Mouse (Mus musculus) MEL (cell line): Measurements from ENCODE around the gene Tspyl2. TPM values are rescaled to one million over a fixed set of nuclear protein-coding genes. Genes with fewer than 3 reads are reported as not detected.

Source experiments
- DNase-seq: peaks from one replicate; pipeline ENCODE4 v3.0.0; 2011; ENCODE audit warnings: low read depth, low spot score
- H3K27ac ChIP-seq: 2 replicates; pipeline ENCODE4 v1.5.1; 2012; ENCODE audit warnings: low read depth, mild to moderate bottlenecking, control low read depth, low read length, moderate library complexity; ENCODE audit not compliant: control insufficient read depth
- H3K27me3 ChIP-seq, 2 experiments: fragments of 150-350 bp in 1 of 2; sonication (generic) in 1 of 2; 2 replicates each; pipeline ENCODE4 v1.6.1; 2012; ENCODE audit warnings: low read length in 2 of 2, mild to moderate bottlenecking in 2 of 2, improper control_type of control experiment in 1 of 2, moderate library complexity in 1 of 2; ENCODE audit not compliant: insufficient read depth in 2 of 2, control insufficient read depth in 1 of 2
- H3K36me3 ChIP-seq, 2 experiments: 2 replicates each; pipeline ENCODE4 v1.6.1; 2012 to 2014; ENCODE audit warnings: low read length in 2 of 2, improper control_type of control experiment in 1 of 2, inconsistent platforms in 1 of 2, mild to moderate bottlenecking in 1 of 2; ENCODE audit not compliant: insufficient read depth in 2 of 2, control insufficient read depth in 1 of 2
- H3K4me1 ChIP-seq, 2 experiments: fragments of 150-350 bp in 1 of 2; sonication (generic) in 1 of 2; 2 replicates each; pipeline ENCODE4 v1.6.1; 2012; ENCODE audit warnings: low read length in 2 of 2, improper control_type of control experiment in 1 of 2, mild to moderate bottlenecking in 1 of 2; ENCODE audit not compliant: insufficient read depth in 2 of 2, control insufficient read depth in 1 of 2
- H3K4me3 ChIP-seq, 2 experiments: fragments of 150-350 bp in 1 of 2; sonication (generic) in 1 of 2; 2 replicates each; pipeline ENCODE4 v1.5.1; 2012; ENCODE audit warnings: low read depth in 2 of 2, low read length in 2 of 2, mild to moderate bottlenecking in 2 of 2, moderate library complexity in 2 of 2, control low read depth in 1 of 2, improper control_type of control experiment in 1 of 2; ENCODE audit not compliant: control insufficient read depth in 1 of 2, insufficient read depth in 1 of 2
- H3K79me2 ChIP-seq: 2 replicates; pipeline ENCODE4 v1.6.1; 2012; ENCODE audit warnings: mild to moderate bottlenecking, low read length, moderate library complexity; ENCODE audit not compliant: control insufficient read depth, poor library complexity, insufficient read depth
- H3K9ac ChIP-seq: 2 replicates; pipeline ENCODE4 v1.6.1; 2012; ENCODE audit warnings: low read depth, mild to moderate bottlenecking, control low read depth, low read length, moderate library complexity; ENCODE audit not compliant: control insufficient read depth, poor library complexity, severe bottlenecking
- H3K9me3 ChIP-seq: fragments of 150-350 bp; sonication (generic); replicated peaks from 2 replicates; pipeline ENCODE4 v1.6.1; 2012; ENCODE audit warnings: mild to moderate bottlenecking, low read length, improper control_type of control experiment, moderate library complexity; ENCODE audit not compliant: insufficient read depth
- BHLHE40 ChIP-seq: IDR thresholded peaks from 2 replicates; pipeline ENCODE4 v1.6.1; 2012; ENCODE audit warnings: low read depth, mild to moderate bottlenecking, inconsistent platforms, low read length, improper control_type of control experiment, borderline replicate concordance
- CHD1 ChIP-seq: IDR thresholded peaks from 2 replicates; pipeline ENCODE4 v1.6.1; 2012; ENCODE audit warnings: low read depth, mild to moderate bottlenecking, inconsistent platforms, low read length, improper control_type of control experiment
- CHD2 ChIP-seq: IDR thresholded peaks from 2 replicates; pipeline ENCODE4 v1.6.1; 2011; ENCODE audit warnings: low read length, improper control_type of control experiment
- CTCF ChIP-seq, 3 experiments: IDR thresholded peaks in 2 of 3; conservative IDR thresholded peaks in 1 of 3; 2 replicates each; pipeline ENCODE4 v1.5.1; 2011 to 2012; ENCODE audit warnings: low read length in 3 of 3, low read depth in 2 of 3, mild to moderate bottlenecking in 2 of 3, improper control_type of control experiment in 1 of 3, inconsistent platforms in 1 of 3, mixed read lengths in 1 of 3, moderate library complexity in 1 of 3; ENCODE audit not compliant: control insufficient read depth in 1 of 3, insufficient read depth in 1 of 3, poor library complexity in 1 of 3, severe bottlenecking in 1 of 3
- E2F4 ChIP-seq: IDR thresholded peaks from 2 replicates; pipeline ENCODE4 v1.6.1; 2011; ENCODE audit warnings: low read depth, low read length, improper control_type of control experiment, borderline replicate concordance
- ELF1 ChIP-seq: IDR thresholded peaks from 2 replicates; pipeline ENCODE4 v1.6.1; 2014; ENCODE audit warnings: low read depth, mild to moderate bottlenecking, inconsistent platforms, low read length, improper control_type of control experiment, moderate library complexity
- EP300 ChIP-seq, 2 experiments: IDR thresholded peaks; 2 replicates each; pipeline ENCODE4 v1.6.1; 2011; ENCODE audit warnings: improper control_type of control experiment in 2 of 2, low read length in 2 of 2, low read depth in 1 of 2, mild to moderate bottlenecking in 1 of 2
- ETS1 ChIP-seq: IDR thresholded peaks from 2 replicates; pipeline ENCODE4 v1.6.1; 2012; ENCODE audit warnings: low read depth, mild to moderate bottlenecking, inconsistent platforms, low read length, improper control_type of control experiment, moderate library complexity
- GABPA ChIP-seq: IDR thresholded peaks from 2 replicates; pipeline ENCODE4 v1.6.1; 2012; ENCODE audit warnings: low read depth, mild to moderate bottlenecking, inconsistent platforms, low read length, improper control_type of control experiment, moderate library complexity
- GATA1 ChIP-seq: IDR thresholded peaks from 2 replicates; pipeline ENCODE4 v1.6.1; 2011; ENCODE audit warnings: low read depth, low read length, improper control_type of control experiment
- HCFC1 ChIP-seq: IDR thresholded peaks from 2 replicates; pipeline ENCODE4 v1.6.1; 2012; ENCODE audit warnings: low read depth, mild to moderate bottlenecking, inconsistent platforms, low read length, improper control_type of control experiment, moderate library complexity
- KAT2A ChIP-seq: conservative IDR thresholded peaks from 2 replicates; pipeline ENCODE4 v1.6.1; 2012; ENCODE audit warnings: low read depth, low read length, improper control_type of control experiment, inconsistent platforms
- MAFK ChIP-seq: IDR thresholded peaks from 2 replicates; pipeline ENCODE4 v1.6.1; 2011; ENCODE audit warnings: low read depth, mild to moderate bottlenecking, low read length, improper control_type of control experiment, borderline replicate concordance
- MAX ChIP-seq: IDR thresholded peaks from 2 replicates; pipeline ENCODE4 v1.6.1; 2011; ENCODE audit warnings: low read length, improper control_type of control experiment
- MAZ ChIP-seq: IDR thresholded peaks from 2 replicates; pipeline ENCODE4 v1.6.1; 2012; ENCODE audit warnings: low read depth, mild to moderate bottlenecking, inconsistent platforms, low read length, improper control_type of control experiment
- MEF2A ChIP-seq: IDR thresholded peaks from 2 replicates; pipeline ENCODE4 v1.6.1; 2014; ENCODE audit warnings: low read depth, mild to moderate bottlenecking, inconsistent platforms, low read length, improper control_type of control experiment; ENCODE audit not compliant: poor library complexity, insufficient replicate concordance, severe bottlenecking; ENCODE audit errors: extremely low read depth
- MXI1 ChIP-seq: IDR thresholded peaks from 2 replicates; pipeline ENCODE4 v1.6.1; 2011; ENCODE audit warnings: mild to moderate bottlenecking, low read depth, low read length, improper control_type of control experiment
- MYB ChIP-seq: IDR thresholded peaks from 2 replicates; pipeline ENCODE4 v1.6.1; 2011; ENCODE audit warnings: mild to moderate bottlenecking, low read depth, low read length, improper control_type of control experiment
- MYC ChIP-seq: IDR thresholded peaks from 2 replicates; pipeline ENCODE4 v1.6.1; 2011; ENCODE audit warnings: low read depth, mild to moderate bottlenecking, low read length, improper control_type of control experiment, moderate library complexity
- POLR2A ChIP-seq, 2 experiments: IDR thresholded peaks; 2 replicates each; pipeline ENCODE4 v1.6.1; 2011 to 2012; ENCODE audit warnings: low read length in 2 of 2, mild to moderate bottlenecking in 2 of 2, control low read depth in 1 of 2, improper control_type of control experiment in 1 of 2, low read depth in 1 of 2, moderate library complexity in 1 of 2; ENCODE audit not compliant: control insufficient read depth in 1 of 2, insufficient read depth in 1 of 2, poor library complexity in 1 of 2
- POLR2AphosphoS2 ChIP-seq: IDR thresholded peaks from 2 replicates; pipeline ENCODE4 v1.6.1; 2011; ENCODE audit warnings: low read length, improper control_type of control experiment
- POLR2AphosphoS5 ChIP-seq: IDR thresholded peaks from 2 replicates; pipeline ENCODE4 v1.6.1; 2012; ENCODE audit warnings: low read depth, borderline replicate concordance, mild to moderate bottlenecking, inconsistent platforms, low read length, moderate library complexity, mixed read lengths
- RCOR1 ChIP-seq: IDR thresholded peaks from 2 replicates; pipeline ENCODE4 v1.6.1; 2012; ENCODE audit warnings: low read depth, mild to moderate bottlenecking, inconsistent platforms, low read length, improper control_type of control experiment
- SIN3A ChIP-seq: IDR thresholded peaks from 2 replicates; pipeline ENCODE4 v1.6.1; 2012; ENCODE audit warnings: low read length, improper control_type of control experiment, inconsistent platforms
- SMC3 ChIP-seq: IDR thresholded peaks from 2 replicates; pipeline ENCODE4 v1.6.1; 2011; ENCODE audit warnings: low read depth, low read length, improper control_type of control experiment
- TAL1 ChIP-seq: IDR thresholded peaks from 2 replicates; pipeline ENCODE4 v1.6.1; 2012; ENCODE audit warnings: mild to moderate bottlenecking, inconsistent platforms, low read length, moderate library complexity, mixed read lengths
- TBP ChIP-seq: IDR thresholded peaks from 2 replicates; pipeline ENCODE4 v1.8.0; 2011; ENCODE audit warnings: low read depth, low read length, improper control_type of control experiment
- TCF12 ChIP-seq: IDR thresholded peaks from 2 replicates; pipeline ENCODE4 v1.6.1; 2014; ENCODE audit warnings: low read depth, mild to moderate bottlenecking, inconsistent platforms, low read length, improper control_type of control experiment, moderate library complexity
- UBTF ChIP-seq: IDR thresholded peaks from 2 replicates; pipeline ENCODE4 v1.6.1; 2012; ENCODE audit warnings: low read depth, mild to moderate bottlenecking, inconsistent platforms, low read length, improper control_type of control experiment, moderate library complexity, borderline replicate concordance; ENCODE audit not compliant: insufficient read depth
- USF1 ChIP-seq: IDR thresholded peaks from 2 replicates; pipeline ENCODE4 v1.6.1; 2014; ENCODE audit warnings: low read depth, mild to moderate bottlenecking, inconsistent platforms, low read length, improper control_type of control experiment, moderate library complexity
- USF2 ChIP-seq, 2 experiments: IDR thresholded peaks; 2 replicates each; pipeline ENCODE4 v1.6.1; 2011 to 2012; ENCODE audit warnings: improper control_type of control experiment in 2 of 2, low read length in 2 of 2, borderline replicate concordance in 1 of 2, inconsistent platforms in 1 of 2, low read depth in 1 of 2, mild to moderate bottlenecking in 1 of 2; ENCODE audit not compliant: insufficient read depth in 1 of 2
- ZC3H11A ChIP-seq: IDR thresholded peaks from 2 replicates; pipeline ENCODE4 v1.6.1; 2012; ENCODE audit warnings: low read depth, mild to moderate bottlenecking, inconsistent platforms, low read length, improper control_type of control experiment
- ZKSCAN1 ChIP-seq: IDR thresholded peaks from 2 replicates; pipeline ENCODE4 v1.6.1; 2012; ENCODE audit warnings: low read depth, mild to moderate bottlenecking, inconsistent platforms, low read length, improper control_type of control experiment, moderate library complexity
- ZMIZ1 ChIP-seq: IDR thresholded peaks from 2 replicates; pipeline ENCODE4 v1.6.1; 2012; ENCODE audit warnings: low read depth, mild to moderate bottlenecking, inconsistent platforms, low read length, improper control_type of control experiment, moderate library complexity
- ZNF384 ChIP-seq: IDR thresholded peaks from 2 replicates; pipeline ENCODE4 v1.6.1; 2012; ENCODE audit warnings: low read depth, mild to moderate bottlenecking, inconsistent platforms, low read length, improper control_type of control experiment
- polyA plus RNA-seq, 2 experiments: library from polyadenylated mRNA; stranded (reverse) in 1 of 2; unstranded in 1 of 2; fragments of >175 nt in 1 of 2; fragments of >200 nt in 1 of 2; gene quantifications; 2 replicates each; pipeline versions ENCODE4 v1.2.1 to v1.2.4; 2012; ENCODE audit warnings: low replicate concordance in 2 of 2, low read depth in 1 of 2; ENCODE audit not compliant: insufficient read length in 2 of 2, insufficient read depth in 1 of 2, missing spikeins in 1 of 2
- total RNA-seq: library from RNA; depleted of rRNA; stranded (reverse); fragments of 300-350 nt; gene quantifications from 2 replicates; pipeline ENCODE4 v1.2.3, GENCODE M21; 2012

Tspyl2 gene
- total and polyA plus RNA-seq, 3 experiments, result 19.8 to 38.1 TPM; not detected in 1

DNA sequence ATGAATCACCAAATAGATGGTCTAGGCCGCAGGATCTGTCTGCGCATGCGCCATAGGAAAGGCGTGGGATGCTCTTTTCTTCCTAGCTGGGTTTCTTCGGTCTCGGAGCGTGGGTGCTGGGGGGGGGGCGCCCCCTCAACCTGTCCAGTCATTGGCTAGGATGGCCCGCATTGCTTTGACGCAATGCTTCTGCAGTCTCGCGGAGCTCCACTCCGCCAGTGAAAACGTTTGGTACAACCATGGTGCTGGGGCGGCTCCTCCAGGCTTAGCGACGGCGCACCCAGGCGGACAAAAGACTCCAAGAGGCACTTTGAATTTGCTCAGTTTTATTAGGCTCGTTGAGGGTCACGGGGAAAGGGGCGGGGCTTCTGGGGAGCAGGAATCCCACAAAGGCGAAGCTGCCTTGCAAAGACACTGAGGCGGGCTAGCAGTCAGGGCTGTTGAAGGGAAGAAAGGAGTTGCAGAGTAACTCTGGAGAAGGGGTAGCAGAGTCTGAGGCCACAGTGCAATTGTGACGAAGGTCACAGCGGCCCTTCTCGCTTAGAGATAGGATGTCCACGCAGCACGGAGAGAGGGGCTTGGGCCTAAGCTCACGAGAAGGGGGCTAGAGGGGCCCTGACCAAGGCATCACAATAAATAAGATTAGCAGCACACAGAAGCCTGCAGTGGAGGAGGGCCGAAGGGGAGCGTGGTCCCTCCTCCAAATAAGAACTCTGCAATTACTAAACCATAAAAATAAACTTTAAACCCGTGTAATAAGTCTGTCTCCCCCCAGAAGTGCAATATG, 5.5 kb downstream of the Tspyl2 start:
- DNase-seq, result peak; percentile 92
- Histone ChIP-seq H3K9ac (peak overlapping the region; percentile 59), H3K9me3 (no peaks in the 10 kb centered on the region), H3K79me2 (peaks cover under 1% of the 10 kb centered on the region), H3K36me3 (no peaks in the 10 kb centered on the region; a peak in 1 of 4 replicates), H3K4me3 (peak overlapping the region; percentile 41 to 47), H3K4me1 (peaks cover 0 to 5% of the 10 kb centered on the region in 2 experiments; a peak in 1 of 4 replicates), H3K27me3 (no peaks in the 10 kb centered on the region), H3K27ac (peak overlapping the region; percentile 66)
- TF ChIP-seq ZC3H11A (no peak), CHD2 (peak; percentile 90), CTCF (IDR thresholded peaks at IDR 0.05 in 2 of 3, conservative IDR thresholded peaks at IDR 0.05 in 1 of 3; ENCODE audit: control insufficient read depth in 1 of 3, insufficient read depth in 1 of 3, low read depth in 2 of 3, low read length in 3 of 3, poor library complexity in 1 of 3, severe bottlenecking in 1 of 3) (no peak), USF1 (peak; percentile 43; the same call in 1 of the 2 replicates), BHLHE40 (no peak), TCF12 (0 out of 2 replicates have a peak, but pooled peaks have one; percentile 6), ZMIZ1 (0 out of 2 replicates have a peak, but pooled peaks have one; percentile 29), MXI1 (no peak), MYC (no peak), USF2 (IDR thresholded peaks at IDR 0.05; ENCODE audit: borderline replicate concordance in 1 of 2, insufficient read depth in 1 of 2, low read depth in 1 of 2, low read length in 2 of 2) (no peak), EP300 (IDR thresholded peaks at IDR 0.05; ENCODE audit: low read depth in 1 of 2, low read length in 2 of 2) (peak in 1 of 2 experiments; percentile 27; a peak in 1 of 4 replicates), KAT2A (peak; percentile 63; the same call in 1 of the 2 replicates), E2F4 (no peak), RCOR1 (no peak), POLR2AphosphoS5 (no peak), POLR2AphosphoS2 (peak; percentile 79; the same call in 1 of the 2 replicates), GABPA (no peak), CHD1 (no peak), SIN3A (peak; percentile 64), GATA1 (no peak), MEF2A (no peak), MYB (no peak), ZKSCAN1 (no peak), ETS1 (no peak), POLR2A (IDR thresholded peaks at IDR 0.05; ENCODE audit: control insufficient read depth in 1 of 2, insufficient read depth in 1 of 2, low read depth in 1 of 2, low read length in 2 of 2, poor library complexity in 1 of 2) (peak; percentile 18 to 66; a peak in 2 of 4 replicates), MAZ (peak; percentile 60; the same call in 1 of the 2 replicates), ZNF384 (no peak), TAL1 (no peak), MAX (0 out of 2 replicates have a peak, but pooled peaks have one; percentile 50), UBTF (no peak), ELF1 (0 out of 2 replicates have a peak, but pooled peaks have one; percentile 43), MAFK (no peak), TBP (peak; percentile 11; the same call in 1 of the 2 replicates), SMC3 (no peak), HCFC1 (peak; percentile 85)
